Mouse (Mus musculus) ES-E14 (cell line): ENCODE data around the gene Stk38l.

Experiments
- HCFC1 ChIP-seq: IDR thresholded peaks from 2 replicates; pipeline ENCODE4 v1.6.1; 2012; ENCODE audit warnings: low read length, inconsistent platforms, borderline replicate concordance; ENCODE audit not compliant: insufficient read depth
- ZNF384 ChIP-seq: IDR thresholded peaks from 2 replicates; pipeline ENCODE4 v1.6.1; 2012; ENCODE audit warnings: low read depth, low read length, inconsistent platforms

DNA sequence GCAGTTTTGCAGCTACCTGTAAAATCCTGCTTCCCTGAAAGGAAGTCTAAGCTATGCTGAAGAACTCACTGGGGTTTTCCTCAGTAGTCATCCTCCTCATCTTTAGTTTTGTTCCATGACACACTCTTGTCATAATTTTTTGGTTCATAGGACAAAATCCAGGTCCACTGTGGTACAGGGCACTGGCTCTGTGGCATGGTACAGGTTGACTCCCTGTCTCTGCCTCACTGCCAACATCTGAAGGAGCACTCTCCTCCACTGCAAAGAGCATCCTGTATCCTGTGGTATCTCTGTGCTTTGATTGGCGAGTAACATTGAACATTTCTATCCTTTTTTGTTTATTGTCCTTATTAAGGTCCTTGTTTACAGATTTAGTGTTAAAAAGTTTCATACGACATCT, 27.4 kb downstream of the Stk38l start:
- TF ChIP-seq ZNF384: no peak
- TF ChIP-seq HCFC1: no peak
